In genomic region chr12:20928966-20929365, GRCm38 (mm10) we compare ENCODE assay signal across 7 mouse cellular contexts.
A peak's percentile ranks its signal among the peaks of the same experiment; 100 is the strongest.
DNase-seq lines count a peak whose midpoint lies in the region; ATAC-seq and TF ChIP-seq lines count a peak whose summit lies in the region.
"Not testable (repeated sequence)": the region's sequence is repeated elsewhere in the genome, so short reads cannot be mapped to it uniquely, and the experiment has no call there.

No protein-coding gene starts in this region.

- not testable (repeated sequence) for H3K27me3 ChIP-seq in kidney, postnatal 0 days (ENCODE audit: insufficient read depth, low read length); limb, embryonic 10.5 days (ENCODE audit: low read depth, poor library complexity, severe bottlenecking)

- H3K27ac ChIP-seq in kidney, postnatal 0 days; limb, embryonic 10.5 days: not testable (repeated sequence)

- not testable (repeated sequence) for H3K4me1 ChIP-seq in kidney, postnatal 0 days (replicated peaks; ENCODE audit: insufficient read depth, low read length); limb, embryonic 10.5 days

- not testable (repeated sequence) for ATAC-seq in kidney, postnatal 0 days (replicated peaks; ENCODE audit: low FRiP score, low read depth)

- 16% methylated on average over 3 of the region's 3 CpGs for WGBS in kidney, postnatal 0 days
- 35% methylated on average over 3 of the region's 3 CpGs for WGBS in limb, embryonic 10.5 days

- not testable (repeated sequence) for H3K4me3 ChIP-seq in kidney, postnatal 0 days (replicated peaks; ENCODE audit: low read depth, low read length); limb, embryonic 10.5 days

- not testable (repeated sequence) for H3K9me3 ChIP-seq in kidney, postnatal 0 days (replicated peaks; ENCODE audit: low read length); limb, embryonic 10.5 days (replicated peaks)

- H3K4me2 ChIP-seq in kidney, postnatal 0 days (ENCODE audit: low read length), result not testable (repeated sequence)

- not testable (repeated sequence) for H3K36me3 ChIP-seq in kidney, postnatal 0 days (ENCODE audit: insufficient read depth, low read length); limb, embryonic 10.5 days

- intact Hi-C loops in gastrocnemius, postnatal 14 days (cut with DNase I; ENCODE audit: low total_unique reads), result not testable (repeated sequence)

- not testable (repeated sequence) for H3K9ac ChIP-seq in kidney, postnatal 0 days (ENCODE audit: low read depth, low read length)

- peak; percentile 7 for DNase-seq in adipocyte (ENCODE audit: low spot score)
- DNase-seq in cerebellum, postnatal 4 days (ENCODE audit: low spot score in 2 of 2), result peak; percentile 34 to 52
- peak; percentile 13 for DNase-seq in gastrocnemius, postnatal 14 days
- peak; percentile 27 for DNase-seq in kidney, postnatal 0 days (ENCODE audit: low spot score)
- DNase-seq in limb, embryonic 10.5 days (ENCODE audit: low spot score), result peak; percentile 58
- peak; percentile 68 for DNase-seq in naive thymus-derived CD4-positive, alpha-beta T cell, adult 2 months (ENCODE audit: low read depth)
- peak; percentile 24 to 45 for DNase-seq in spleen, postnatal 10 days (ENCODE audit: low spot score in 2 of 2)

- peak; percentile 67 for TF ChIP-seq CTCF in kidney, postnatal 0 days (IDR thresholded peaks at IDR 0.05; ENCODE audit: low read depth)

Comparison
In these comparisons a context has a peak if more than half of its experiments do, and no peak if none do; other contexts are left out.
1. DNase-seq: peak in every context shown above with its lines; median percentile 68 in naive thymus-derived CD4-positive, alpha-beta T cell, adult 2 months; 58 in limb, embryonic 10.5 days; 43 in cerebellum, postnatal 4 days; 34 in spleen, postnatal 10 days; 27 in kidney, postnatal 0 days; 13 in gastrocnemius, postnatal 14 days; 7 in adipocyte.